Mouse (Mus musculus): ENCODE data around the gene Rnf180. TPM values are rescaled to one million over a fixed set of nuclear protein-coding genes. Genes with fewer than 3 reads are reported as not detected.
A peak's percentile ranks its signal among the peaks of the same experiment; 100 is the strongest.

Gene Rnf180
- polyA plus RNA-seq, 1 experiment from 2014 or later: 2.4 TPM

DNA sequence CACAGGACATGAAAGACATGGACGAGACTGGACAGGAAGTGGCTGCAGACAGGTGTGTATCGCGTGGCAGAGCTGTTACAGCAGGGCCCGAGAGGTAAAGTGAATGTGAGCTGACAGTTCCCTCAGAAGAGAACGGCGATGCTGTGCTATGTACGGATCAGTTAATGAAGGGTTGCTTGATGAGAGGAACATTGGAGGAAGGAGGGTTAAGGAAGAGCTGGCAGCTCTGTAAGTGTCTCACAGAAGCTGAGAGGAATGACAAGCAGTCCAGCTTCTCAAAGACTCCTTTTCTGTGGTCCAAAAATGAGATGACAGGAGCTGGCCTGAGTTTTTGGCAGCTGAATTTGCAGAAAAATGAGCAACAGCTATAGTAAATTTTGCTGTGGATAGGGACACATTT, 101.0 kb downstream of the Rnf180 start:
- H3K9ac ChIP-seq: no peak overlapping the region
- 64% methylated on average over 7 of the region's 7 CpGs for WGBS
- no peaks in the 10 kb centered on the region for H3K27me3 ChIP-seq (replicated peaks)
- H3K36me3 ChIP-seq: no peaks in the 10 kb centered on the region
- H3K27ac ChIP-seq (ENCODE audit: poor library complexity, severe bottlenecking): no peak overlapping the region
- H3K4me2 ChIP-seq: no peak overlapping the region
- no peak overlapping the region for H3K4me3 ChIP-seq
- ATAC-seq (ENCODE audit: insufficient number of reproducible peaks, low FRiP score): no peak
- H3K4me1 ChIP-seq (replicated peaks): no peaks in the 10 kb centered on the region
- no peaks in the 10 kb centered on the region for H3K9me3 ChIP-seq (replicated peaks)

DNA sequence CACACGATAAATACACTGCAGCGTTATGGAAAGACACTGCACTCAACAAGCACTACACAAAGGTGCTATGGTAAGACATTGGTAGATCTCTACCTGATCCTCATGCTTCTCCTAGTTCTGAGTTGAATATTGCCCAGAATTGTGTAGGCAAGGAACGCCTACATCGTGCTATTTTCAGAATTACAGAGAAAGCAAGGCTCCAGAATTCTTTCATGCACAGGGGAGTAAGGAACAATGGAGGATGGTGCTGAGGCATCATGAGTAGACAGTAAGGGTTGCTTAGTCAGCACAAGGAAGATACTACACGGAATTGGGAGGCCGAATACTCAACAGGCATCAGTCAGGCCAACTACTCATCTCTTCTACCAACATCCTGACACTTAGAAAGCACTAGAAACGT, 105.9 kb downstream of the Rnf180 start:
- Histone ChIP-seq H3K9ac (no peak overlapping the region), H3K9me3 (replicated peaks) (no peaks in the 10 kb centered on the region), H3K4me1 (replicated peaks) (no peaks in the 10 kb centered on the region), H3K36me3 (no peaks in the 10 kb centered on the region), H3K27ac (ENCODE audit: poor library complexity, severe bottlenecking) (no peak overlapping the region), H3K4me2 (no peak overlapping the region), H3K4me3 (no peak overlapping the region), H3K27me3 (replicated peaks) (no peaks in the 10 kb centered on the region)
- no peak for ATAC-seq (ENCODE audit: insufficient number of reproducible peaks, low FRiP score)
- WGBS: 78% methylated on average over 7 of the region's 7 CpGs

DNA sequence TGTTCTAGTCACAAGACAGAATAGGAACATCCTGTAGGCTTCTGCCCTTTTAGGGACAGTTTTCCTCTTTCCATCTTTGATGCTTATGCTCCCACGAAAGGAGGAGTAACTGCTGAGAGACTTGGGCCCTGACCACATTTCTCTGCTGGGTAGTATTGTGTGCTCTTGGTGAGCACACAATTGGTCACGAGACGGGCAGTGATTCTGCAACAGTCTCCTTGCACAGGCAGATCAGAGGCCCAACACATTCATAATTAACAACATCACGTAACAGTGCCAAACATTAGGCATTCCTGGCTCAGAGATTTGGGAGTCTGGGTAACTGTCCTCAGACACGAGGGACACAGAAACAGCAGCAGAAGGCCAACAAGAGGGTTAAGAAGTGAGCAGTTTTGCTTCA, 113.8 kb downstream of the Rnf180 start:
- Histone ChIP-seq H3K36me3 (no peaks in the 10 kb centered on the region), H3K4me3 (no peak overlapping the region), H3K27ac (ENCODE audit: poor library complexity, severe bottlenecking) (no peak overlapping the region), H3K9ac (no peak overlapping the region), H3K27me3 (replicated peaks) (no peaks in the 10 kb centered on the region), H3K4me1 (replicated peaks) (no peaks in the 10 kb centered on the region), H3K4me2 (no peak overlapping the region), H3K9me3 (replicated peaks) (no peaks in the 10 kb centered on the region)
- WGBS: 79% methylated on average over 5 of the region's 5 CpGs
- ATAC-seq (ENCODE audit: insufficient number of reproducible peaks, low FRiP score): no peak

DNA sequence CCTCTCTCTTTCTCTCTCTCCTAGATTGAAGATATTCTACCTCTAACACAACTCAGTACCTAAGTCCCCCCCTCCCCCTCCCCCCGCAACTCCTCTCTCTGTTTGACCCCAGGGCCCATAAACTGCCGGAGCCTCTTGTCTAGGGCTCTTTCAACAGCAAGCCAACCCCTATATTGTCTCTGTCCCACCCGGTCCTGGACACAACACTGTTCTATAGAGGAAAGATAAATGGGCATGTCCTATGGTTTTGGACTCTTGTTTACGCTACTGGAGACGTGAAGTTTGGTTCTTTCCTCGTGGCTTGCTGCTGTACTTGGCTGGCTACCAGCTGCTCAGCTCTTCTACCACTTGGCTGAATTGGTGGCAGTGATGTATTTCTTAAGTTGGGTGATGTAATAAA, 129.2 kb downstream of the Rnf180 start:
- H3K27ac ChIP-seq (ENCODE audit: poor library complexity, severe bottlenecking): no peak overlapping the region
- no peaks in the 10 kb centered on the region for H3K36me3 ChIP-seq
- no peaks in the 10 kb centered on the region for H3K27me3 ChIP-seq (replicated peaks)
- no peaks in the 10 kb centered on the region for H3K9me3 ChIP-seq (replicated peaks)
- WGBS: 78% methylated on average over 6 of the region's 6 CpGs
- H3K9ac ChIP-seq: no peak overlapping the region
- H3K4me2 ChIP-seq: no peak overlapping the region
- H3K4me3 ChIP-seq: no peak overlapping the region
- H3K4me1 ChIP-seq (replicated peaks): 0 out of 2 replicates have a peak, but pooled peaks cover 6% of the 10 kb centered on the region
- ATAC-seq (ENCODE audit: insufficient number of reproducible peaks, low FRiP score): no peak

DNA sequence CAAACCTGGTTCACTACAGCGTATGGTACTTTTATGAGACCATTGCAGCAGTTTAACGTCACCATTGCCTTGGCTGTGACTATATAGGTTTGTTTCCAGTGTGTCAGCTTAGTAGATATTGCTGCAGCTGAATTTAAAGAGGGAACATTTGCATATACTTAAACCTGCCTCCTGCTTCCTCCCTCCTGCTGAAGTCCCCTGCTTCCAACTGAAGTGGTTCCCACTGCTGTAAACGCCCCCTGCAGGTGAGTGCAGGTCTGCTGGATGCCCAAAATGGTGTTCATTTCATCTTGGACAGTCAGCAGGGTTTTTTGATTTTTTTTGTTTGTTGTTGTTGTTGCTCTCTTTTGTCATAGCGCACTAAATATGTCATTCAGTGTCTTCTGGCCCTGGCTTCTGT, 140.7 kb downstream of the Rnf180 start:
- Histone ChIP-seq H3K36me3 (no peaks in the 10 kb centered on the region), H3K4me1 (replicated peaks) (no peaks in the 10 kb centered on the region), H3K4me2 (no peak overlapping the region), H3K4me3 (no peak overlapping the region), H3K27ac (ENCODE audit: poor library complexity, severe bottlenecking) (no peak overlapping the region), H3K9ac (no peak overlapping the region), H3K9me3 (replicated peaks) (no peaks in the 10 kb centered on the region), H3K27me3 (replicated peaks) (no peaks in the 10 kb centered on the region)
- no peak for ATAC-seq (ENCODE audit: insufficient number of reproducible peaks, low FRiP score)
- 57% methylated on average over 4 of the region's 4 CpGs for WGBS

DNA sequence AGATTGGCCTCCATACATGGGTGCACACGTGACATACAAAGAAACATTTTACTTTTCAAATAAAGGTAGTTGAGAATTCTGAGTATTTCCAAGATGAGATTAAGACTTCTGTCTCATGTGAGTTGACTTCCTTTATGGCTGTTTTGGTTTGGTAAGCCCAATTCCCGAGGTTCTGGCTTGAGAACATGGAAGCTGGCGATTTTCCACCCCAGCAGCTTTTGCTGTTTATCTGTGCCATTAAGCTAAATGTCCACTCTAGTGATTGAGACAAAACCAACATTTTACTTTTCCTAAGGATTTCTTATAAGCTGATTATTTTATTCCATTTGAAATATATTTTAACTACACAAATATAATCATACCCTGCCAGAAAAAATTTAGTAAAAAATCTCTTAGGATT, 144.6 kb downstream of the Rnf180 start:
- H3K9ac ChIP-seq: no peak overlapping the region
- no peaks in the 10 kb centered on the region for H3K9me3 ChIP-seq (replicated peaks)
- 78% methylated on average over 3 of the region's 3 CpGs for WGBS
- H3K4me3 ChIP-seq: no peak overlapping the region
- no peak overlapping the region for H3K27ac ChIP-seq (ENCODE audit: poor library complexity, severe bottlenecking)
- no peak overlapping the region for H3K4me2 ChIP-seq
- 0 out of 2 replicates have a peak, but pooled peaks cover 3% of the 10 kb centered on the region for H3K4me1 ChIP-seq (replicated peaks)
- ATAC-seq (ENCODE audit: insufficient number of reproducible peaks, low FRiP score): no peak
- no peaks in the 10 kb centered on the region for H3K27me3 ChIP-seq (replicated peaks)
- H3K36me3 ChIP-seq: no peaks in the 10 kb centered on the region

DNA sequence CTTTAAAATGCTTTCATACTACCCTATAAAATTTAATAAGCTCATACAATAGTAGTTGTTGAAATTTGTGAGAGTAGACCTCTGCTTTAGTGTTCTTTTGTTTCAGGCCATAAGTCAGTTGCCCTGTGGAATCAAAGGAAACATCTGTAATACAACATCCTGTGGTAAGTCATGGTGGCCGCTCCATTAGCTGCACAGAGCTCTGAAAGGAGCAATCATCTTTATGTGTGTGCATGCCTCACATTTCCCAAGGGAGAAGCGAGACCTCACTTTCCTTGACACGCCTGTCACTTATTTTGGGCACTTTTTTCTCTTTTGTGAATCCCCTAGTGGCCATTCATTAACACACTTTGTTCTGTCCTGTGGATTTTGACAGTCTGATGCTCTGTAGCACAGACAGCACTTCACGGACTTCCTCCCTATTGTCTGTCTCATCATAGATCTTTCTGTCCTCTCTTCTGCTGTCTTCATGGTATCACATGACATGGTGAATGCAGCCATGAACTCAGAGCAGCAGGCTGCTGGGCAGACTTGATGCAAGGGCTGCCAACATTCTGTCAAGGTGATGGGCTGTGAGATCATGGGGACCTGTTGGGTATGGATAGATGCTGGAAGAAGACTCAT, 146.7 kb downstream of the Rnf180 start:
- Histone ChIP-seq H3K36me3 (no peaks in the 10 kb centered on the region), H3K9ac (no peak overlapping the region), H3K4me2 (no peak overlapping the region), H3K27me3 (replicated peaks) (no peaks in the 10 kb centered on the region), H3K4me1 (replicated peaks) (0 out of 2 replicates have a peak, but pooled peaks cover 3% of the 10 kb centered on the region), H3K9me3 (replicated peaks) (no peaks in the 10 kb centered on the region), H3K4me3 (no peak overlapping the region), H3K27ac (ENCODE audit: poor library complexity, severe bottlenecking) (no peak overlapping the region)
- ATAC-seq (ENCODE audit: insufficient number of reproducible peaks, low FRiP score): no peak
- WGBS: 54% methylated on average over 4 of the region's 4 CpGs

DNA sequence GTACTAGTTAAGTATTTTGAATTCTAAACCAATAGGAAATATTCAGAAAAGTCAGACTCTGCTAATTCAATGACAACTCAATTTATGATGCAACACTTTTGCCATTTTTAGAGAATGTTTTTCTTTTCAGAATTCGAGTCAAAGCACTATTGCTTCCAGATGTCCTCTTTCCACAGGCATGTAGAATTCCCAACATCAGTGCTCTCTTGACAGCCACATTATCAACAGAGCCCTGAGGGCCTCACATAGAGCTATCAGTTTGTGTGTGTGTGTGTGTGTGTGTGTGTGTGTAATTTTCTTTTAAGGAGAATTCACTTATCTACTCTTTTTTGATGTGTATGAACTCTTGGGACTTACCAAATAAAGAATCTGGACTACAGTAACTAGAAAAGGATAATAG, 147.8 kb downstream of the Rnf180 start:
- Histone ChIP-seq H3K36me3 (no peaks in the 10 kb centered on the region), H3K27me3 (replicated peaks) (no peaks in the 10 kb centered on the region), H3K27ac (ENCODE audit: poor library complexity, severe bottlenecking) (no peak overlapping the region), H3K4me2 (no peak overlapping the region), H3K9me3 (replicated peaks) (no peaks in the 10 kb centered on the region), H3K4me1 (replicated peaks) (0 out of 2 replicates have a peak, but pooled peaks cover 3% of the 10 kb centered on the region), H3K9ac (no peak overlapping the region), H3K4me3 (no peak overlapping the region)
- ATAC-seq (ENCODE audit: insufficient number of reproducible peaks, low FRiP score): no peak
- 20% methylated on average over 1 of the region's 1 CpGs for WGBS

DNA sequence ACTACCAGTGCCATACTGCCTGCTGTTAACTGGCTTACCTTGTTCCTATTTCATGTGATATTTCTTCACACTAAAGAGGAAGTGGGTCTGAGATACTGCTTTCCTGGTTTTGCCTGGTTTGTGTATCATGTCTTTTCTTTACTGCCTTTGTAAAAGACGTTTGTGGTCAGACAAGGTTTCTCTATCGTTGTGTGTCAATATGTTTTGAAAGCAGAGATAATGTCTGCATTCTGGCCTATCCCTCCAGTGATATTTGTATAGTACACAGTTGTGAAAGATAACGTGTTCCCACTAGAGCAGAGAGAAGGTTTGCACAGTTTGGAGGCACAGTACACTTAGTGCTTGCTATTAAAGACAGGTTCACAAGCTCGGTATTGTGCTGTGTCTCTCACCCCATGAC, 154.7 kb downstream of the Rnf180 start:
- H3K9ac ChIP-seq: no peak overlapping the region
- no peak for ATAC-seq (ENCODE audit: insufficient number of reproducible peaks, low FRiP score)
- no peaks in the 10 kb centered on the region for H3K9me3 ChIP-seq (replicated peaks)
- H3K36me3 ChIP-seq: no peaks in the 10 kb centered on the region
- no peak overlapping the region for H3K4me3 ChIP-seq
- H3K27me3 ChIP-seq (replicated peaks): no peaks in the 10 kb centered on the region
- H3K4me2 ChIP-seq: no peak overlapping the region
- H3K27ac ChIP-seq (ENCODE audit: poor library complexity, severe bottlenecking): no peak overlapping the region
- H3K4me1 ChIP-seq (replicated peaks): peaks cover 4% of the 10 kb centered on the region
- 36% methylated on average over 4 of the region's 4 CpGs for WGBS

DNA sequence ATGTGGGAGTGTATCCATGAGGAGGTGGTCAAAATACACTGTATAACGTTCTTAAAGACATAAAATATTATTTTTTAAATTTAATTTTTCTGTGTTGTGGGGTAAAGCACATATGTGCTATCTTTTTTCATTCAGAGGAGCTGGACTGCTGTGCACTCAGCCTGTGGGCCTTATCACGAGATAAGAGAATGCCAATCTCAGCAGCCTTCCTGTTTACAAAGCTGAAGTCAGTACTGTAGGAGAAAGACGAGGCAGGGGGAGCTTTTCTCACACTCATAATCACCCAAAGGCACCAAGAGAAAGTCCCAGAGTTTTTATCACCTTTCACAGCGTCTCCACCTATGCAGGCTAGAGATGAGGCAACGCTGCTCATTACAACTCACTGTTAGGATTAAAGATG, 160.2 kb downstream of the Rnf180 start:
- 16% methylated on average over 5 of the region's 5 CpGs for WGBS
- peaks cover 11% of the 10 kb centered on the region for H3K4me1 ChIP-seq (replicated peaks)

DNA sequence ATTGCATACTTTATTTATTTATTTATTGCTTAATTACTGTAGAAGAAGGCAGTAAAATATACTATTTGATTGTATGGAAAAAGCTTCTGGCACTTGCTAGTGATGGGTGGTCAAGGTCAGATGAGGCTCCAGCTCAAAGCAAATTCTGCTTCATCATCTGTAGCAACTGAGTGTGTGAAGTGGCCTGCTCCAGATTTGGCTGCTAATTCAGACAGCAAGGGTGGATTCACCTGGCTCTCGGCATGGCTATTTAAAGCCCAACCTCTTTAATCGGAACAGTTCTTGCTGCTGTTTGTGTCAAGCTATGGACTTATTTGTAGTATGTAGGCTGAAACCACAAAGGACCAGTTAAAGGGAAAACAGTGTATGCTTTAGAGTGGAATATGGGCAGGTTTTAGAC, 161.8 kb downstream of the Rnf180 start:
- no peak overlapping the region for H3K9ac ChIP-seq
- no peak overlapping the region for H3K27ac ChIP-seq (ENCODE audit: poor library complexity, severe bottlenecking)
- no peaks in the 10 kb centered on the region for H3K36me3 ChIP-seq
- no peaks in the 10 kb centered on the region for H3K9me3 ChIP-seq (replicated peaks)
- no peaks in the 10 kb centered on the region for H3K27me3 ChIP-seq (replicated peaks)
- ATAC-seq (ENCODE audit: insufficient number of reproducible peaks, low FRiP score): no peak
- H3K4me1 ChIP-seq (replicated peaks): peaks cover 11% of the 10 kb centered on the region
- no peak overlapping the region for H3K4me3 ChIP-seq
- no peak overlapping the region for H3K4me2 ChIP-seq
- WGBS: 45% methylated on average over 2 of the region's 2 CpGs

More for the DNA sequence above, 160.2 kb downstream of the Rnf180 start:
- no peaks in the 10 kb centered on the region for H3K9me3 ChIP-seq (replicated peaks)
- H3K36me3 ChIP-seq: no peaks in the 10 kb centered on the region
- H3K4me2 ChIP-seq: no peak overlapping the region
- no peaks in the 10 kb centered on the region for H3K27me3 ChIP-seq (replicated peaks)
- no peak overlapping the region for H3K4me3 ChIP-seq
- H3K9ac ChIP-seq: no peak overlapping the region
- ATAC-seq (ENCODE audit: insufficient number of reproducible peaks, low FRiP score): peak; percentile 63; the same call in 1 of the 2 replicates
- H3K27ac ChIP-seq (ENCODE audit: poor library complexity, severe bottlenecking): no peak overlapping the region

DNA sequence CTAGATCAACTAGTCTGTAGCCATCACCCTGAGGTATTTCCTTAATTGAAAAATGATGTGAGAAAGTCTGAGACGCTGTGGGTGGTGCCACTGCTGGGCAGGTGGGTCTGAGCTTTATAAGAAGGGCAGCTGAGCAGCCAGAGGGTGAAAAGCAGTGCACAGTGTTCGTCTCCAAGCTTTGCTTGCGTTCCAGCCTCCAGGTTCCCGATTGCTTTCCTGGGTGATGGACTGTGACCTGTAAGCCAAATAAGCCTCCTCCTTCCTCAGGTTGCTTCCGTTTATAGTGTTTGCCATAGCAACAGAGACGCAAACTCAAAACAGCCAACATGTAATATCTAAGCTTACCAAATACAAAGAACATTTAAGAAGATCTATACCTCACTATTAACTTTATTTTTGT, 162.2 kb downstream of the Rnf180 start:
- H3K4me2 ChIP-seq: no peak overlapping the region
- no peaks in the 10 kb centered on the region for H3K36me3 ChIP-seq
- H3K4me1 ChIP-seq (replicated peaks): peaks cover 11% of the 10 kb centered on the region
- no peak overlapping the region for H3K9ac ChIP-seq
- H3K27me3 ChIP-seq (replicated peaks): no peaks in the 10 kb centered on the region
- no peak for ATAC-seq (ENCODE audit: insufficient number of reproducible peaks, low FRiP score)
- WGBS: 72% methylated on average over 6 of the region's 6 CpGs
- no peak overlapping the region for H3K27ac ChIP-seq (ENCODE audit: poor library complexity, severe bottlenecking)
- H3K9me3 ChIP-seq (replicated peaks): no peaks in the 10 kb centered on the region
- no peak overlapping the region for H3K4me3 ChIP-seq

All from heart, embryonic 12.5 days (tissue).